Mouse (Mus musculus): ENCODE measurements around the gene Map7d1.

DNA sequence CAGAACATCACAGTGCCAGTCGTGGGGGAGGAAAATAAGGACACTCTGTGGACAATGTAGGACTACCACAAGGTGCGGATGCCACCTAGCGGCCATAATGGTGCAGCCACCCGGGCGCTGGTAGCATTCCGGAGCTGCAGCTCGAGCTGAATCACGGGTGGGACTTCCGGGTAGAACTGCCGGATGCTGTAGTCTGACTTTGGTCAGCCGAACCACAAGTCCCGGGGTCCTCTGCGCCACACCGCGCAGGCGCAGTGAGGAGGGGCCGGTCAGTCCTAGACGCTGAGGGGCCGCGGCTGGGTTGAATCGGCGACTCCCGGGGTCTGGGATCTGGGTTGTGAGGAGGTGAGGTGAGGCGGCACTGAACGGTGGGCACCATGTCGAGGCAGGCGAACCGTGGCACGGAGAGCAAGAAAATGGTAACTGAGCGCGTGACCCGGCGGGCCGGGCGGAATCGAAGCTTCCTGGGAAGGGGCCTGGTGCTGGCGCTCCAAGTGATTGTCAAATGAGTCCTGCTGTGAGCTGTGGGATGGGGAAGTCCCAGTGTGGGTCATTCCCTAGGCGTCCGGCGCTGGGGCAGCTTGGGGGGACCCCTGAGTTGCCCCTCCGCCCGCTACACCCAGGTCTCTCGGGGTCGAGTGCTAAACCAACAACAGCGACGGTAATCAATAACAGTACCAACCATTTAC lies 6.1 kb upstream of the Map7d1 start, which contains the start of gene Trappc3:
- TF ChIP-seq CTCF (conservative IDR thresholded peaks at IDR 0.05; ENCODE audit: insufficient read depth, insufficient read length, low read depth, low read length) = peak; percentile 97
- no peak for TF ChIP-seq POLR2A (IDR thresholded peaks at IDR 0.05; ENCODE audit: low read depth, low read length)

All from kidney, adult 2 months (tissue).